Mouse (Mus musculus): ENCODE data around the gene Wdr66.

Gene Wdr66

DNA sequence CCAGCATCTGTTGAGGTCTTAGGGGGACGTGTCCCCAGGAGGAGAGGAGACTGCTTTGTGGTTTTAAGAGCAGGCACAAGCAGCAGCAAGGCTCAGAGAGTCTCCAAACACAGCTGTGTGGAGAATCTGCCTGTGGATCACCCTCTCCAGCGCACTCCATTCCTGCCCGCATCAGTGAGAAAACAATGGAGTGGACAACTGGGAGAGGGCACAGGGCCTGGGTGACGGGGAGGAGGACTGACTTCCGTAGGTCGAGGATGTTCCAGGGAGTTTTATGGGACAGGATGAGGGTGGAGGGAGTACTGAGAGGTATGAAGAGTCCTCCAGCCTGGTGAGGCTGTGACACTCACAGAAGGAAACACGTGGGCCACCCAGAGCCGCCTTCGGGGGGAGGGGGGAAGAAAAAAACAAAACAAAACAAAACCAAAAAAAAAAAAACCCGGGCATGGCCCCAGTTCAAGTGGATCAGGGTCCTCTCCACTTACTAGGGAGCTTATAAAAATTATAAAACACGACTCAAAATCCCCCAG, 62.0 kb downstream of the Wdr66 start:
- no peak for DNase-seq (ENCODE audit: low read depth)

DNA sequence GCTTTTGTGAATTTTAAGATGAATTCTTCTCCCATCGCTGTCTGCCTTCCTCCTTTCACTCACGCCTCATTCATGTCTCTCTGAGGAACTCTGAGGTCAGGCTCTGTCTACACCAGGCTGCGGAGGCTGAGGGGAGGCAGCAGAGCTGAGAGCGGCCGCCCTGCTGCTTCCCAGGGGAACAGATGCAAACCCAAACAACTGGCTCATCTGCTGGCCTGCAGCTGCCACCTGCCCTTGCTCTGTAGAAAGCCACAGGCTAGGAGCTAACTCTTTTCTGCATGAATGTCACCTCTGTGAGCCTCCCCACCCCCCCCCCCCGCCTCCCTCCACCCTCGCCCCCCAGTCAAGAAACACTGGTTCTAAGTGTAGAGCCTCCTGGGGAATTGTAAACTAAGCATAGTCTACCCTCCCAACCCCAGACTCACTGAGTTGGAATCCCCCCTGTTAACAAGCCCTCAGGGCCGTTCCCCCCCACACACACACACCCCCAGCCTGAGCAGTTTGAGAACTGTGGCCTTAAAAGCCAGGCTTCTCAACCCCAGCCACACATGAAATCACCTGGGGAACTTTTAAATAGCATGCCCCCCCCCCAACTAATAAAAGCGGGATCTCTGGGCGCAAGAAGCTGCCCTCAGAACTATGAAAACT, 63.4 kb downstream of the Wdr66 start:
- DNase-seq (ENCODE audit: low read depth), result no peak

DNA sequence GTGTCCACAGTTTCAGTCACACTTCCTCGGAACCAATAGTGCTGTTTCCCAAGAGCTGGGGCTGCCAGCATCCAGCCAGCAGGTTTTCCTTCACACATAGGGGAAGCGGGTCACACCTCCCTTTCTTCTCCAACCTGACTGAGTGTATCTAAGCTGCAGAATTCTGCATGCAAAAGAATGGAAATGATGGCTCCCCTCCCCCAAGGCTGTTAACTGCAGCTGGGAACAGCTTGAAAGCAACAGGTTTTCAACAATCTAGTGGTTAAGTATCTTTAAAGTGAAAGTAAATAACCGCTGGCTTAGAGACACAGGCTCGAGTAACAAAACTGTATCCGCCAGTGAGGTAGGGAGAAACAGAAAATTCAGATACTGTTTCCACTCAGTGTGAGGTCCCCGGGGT, 66.1 kb downstream of the Wdr66 start:
- DNase-seq (ENCODE audit: low read depth), result no peak

DNA sequence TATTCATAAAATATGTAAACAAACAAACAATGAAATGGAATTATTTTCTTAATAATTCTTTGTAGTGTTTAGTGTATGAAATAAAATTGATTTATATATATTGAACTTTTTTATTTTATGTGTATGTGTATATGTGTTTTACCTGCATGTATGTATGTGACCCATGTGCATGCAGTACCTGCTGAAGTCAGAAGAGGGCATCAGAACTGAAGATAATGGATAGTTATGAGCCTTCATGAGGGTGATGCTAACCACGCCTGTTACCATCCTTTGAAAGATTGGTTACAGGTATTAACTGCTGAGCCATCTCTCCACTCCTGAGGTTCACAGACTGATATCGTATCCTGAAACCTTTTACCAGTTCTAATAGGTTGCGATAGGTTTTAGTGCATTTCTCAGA, 68.2 kb downstream of the Wdr66 start:
- no peak for DNase-seq (ENCODE audit: low read depth)

DNA sequence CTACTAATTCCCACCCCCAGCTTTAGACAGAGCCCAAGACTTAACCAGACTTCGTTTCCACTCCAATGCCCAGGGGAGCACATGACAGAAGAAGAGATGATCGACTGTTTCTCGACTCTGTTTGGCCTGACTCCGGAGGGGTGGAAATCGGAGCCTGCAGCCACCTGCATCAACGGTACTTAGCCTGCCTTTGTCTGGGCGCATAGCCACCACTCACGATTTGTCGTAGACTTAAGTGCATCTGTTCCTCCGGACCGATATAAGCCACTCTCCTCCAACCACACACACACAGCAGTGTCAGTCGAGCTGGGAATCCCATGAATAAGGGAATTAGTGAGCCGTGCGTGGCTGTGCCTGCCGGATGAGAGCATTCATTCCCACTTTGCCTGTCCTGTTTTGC, 72.3 kb downstream of the Wdr66 start:
- DNase-seq (ENCODE audit: low read depth), result no peak

DNA sequence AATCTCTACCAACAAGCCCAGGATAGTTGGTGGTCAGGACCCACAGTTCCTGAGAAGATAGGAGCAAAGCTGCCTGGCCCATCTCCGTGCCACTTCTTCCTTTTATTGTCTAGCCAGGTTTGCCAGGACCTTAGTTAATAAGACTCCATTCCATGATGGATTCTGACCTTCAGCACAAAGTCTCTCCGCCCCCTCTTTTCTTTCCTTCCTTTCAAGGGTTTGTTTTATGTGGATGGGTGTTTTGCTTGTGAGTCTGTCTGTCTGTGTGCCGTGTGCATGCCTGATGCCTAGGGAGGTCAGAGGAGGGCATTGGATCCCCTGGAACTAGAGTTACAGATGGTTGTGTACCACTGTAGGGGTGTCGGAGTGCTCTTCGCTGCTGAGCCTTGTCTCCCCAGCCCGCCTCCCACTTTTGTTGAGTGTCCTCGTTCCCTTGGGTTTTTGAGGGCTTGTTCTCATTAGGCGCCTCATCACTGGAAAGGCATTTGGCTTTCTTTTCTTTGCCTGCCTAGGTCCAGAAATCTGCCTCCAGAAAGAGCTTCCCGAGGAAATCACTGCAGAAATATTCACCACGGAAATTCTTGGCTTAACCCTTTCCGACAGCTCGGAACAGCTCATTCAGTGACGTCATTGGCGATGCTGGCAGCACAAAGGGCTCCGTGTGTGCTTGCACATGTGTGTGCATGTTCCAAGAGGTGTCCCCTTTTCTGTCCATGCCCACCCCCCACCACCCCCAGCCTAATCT, 74.3 kb downstream of the Wdr66 start:
- DNase-seq (ENCODE audit: low read depth), result no peak

DNA sequence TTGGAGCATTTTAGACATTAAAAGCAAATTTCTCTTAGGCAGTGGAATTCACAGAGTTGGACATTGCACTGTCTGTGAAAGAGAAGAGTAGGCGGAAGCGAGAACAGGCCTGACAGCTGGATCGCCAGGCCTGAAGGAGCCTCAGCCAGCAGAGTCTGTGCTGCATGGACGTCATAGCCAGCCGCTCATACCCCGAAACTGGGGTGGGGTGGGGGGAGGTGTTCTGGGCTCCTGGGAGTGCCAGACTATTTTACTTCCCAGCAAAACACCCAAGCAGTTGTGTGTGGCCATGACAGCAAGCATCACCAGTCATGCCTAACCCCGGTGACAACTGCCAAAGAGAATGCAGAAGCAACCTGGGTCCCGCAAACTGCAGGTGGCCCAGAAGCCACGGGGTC, 74.8 kb downstream of the Wdr66 start:
- no peak for DNase-seq (ENCODE audit: low read depth)

DNA sequence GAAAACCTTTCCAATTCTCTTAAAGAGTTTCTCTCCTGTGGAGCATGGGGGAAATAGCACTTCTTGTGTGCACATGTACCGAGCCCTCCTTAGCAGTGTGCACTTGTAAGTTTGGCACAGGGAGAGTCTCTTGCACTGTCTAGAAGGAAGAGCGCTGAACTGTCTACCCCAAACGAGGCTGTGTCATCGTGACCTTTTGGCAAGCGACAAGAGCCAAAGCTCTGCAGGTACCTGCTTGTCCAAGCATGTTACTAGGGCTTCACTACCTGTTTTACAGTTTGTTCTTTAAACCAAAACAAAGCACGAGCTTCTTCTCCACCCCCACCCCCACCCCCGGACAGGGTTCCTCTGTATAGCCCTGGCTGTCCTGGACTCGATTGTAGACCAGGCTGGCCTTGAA, 75.8 kb downstream of the Wdr66 start:
- no peak for DNase-seq (ENCODE audit: low read depth)

DNA sequence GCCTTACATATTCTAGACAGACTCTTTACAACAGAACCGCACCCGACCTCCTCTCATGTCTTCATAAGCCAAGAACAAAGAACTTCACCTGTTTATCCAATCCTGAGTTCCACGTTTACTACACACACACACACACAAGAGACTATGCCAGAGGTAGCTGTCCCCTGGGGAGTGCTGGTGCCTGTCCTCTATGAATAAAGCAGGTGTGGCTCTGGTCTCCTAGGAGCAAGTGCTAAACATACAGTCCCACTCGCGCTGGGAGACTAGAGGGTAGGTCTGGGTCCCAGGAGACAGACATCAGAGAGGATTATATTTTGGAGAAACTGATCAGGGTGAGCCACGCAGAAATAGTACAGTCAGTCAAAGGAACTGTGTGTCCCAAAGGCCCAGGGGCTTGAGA, 81.7 kb downstream of the Wdr66 start:
- no peak for DNase-seq (ENCODE audit: low read depth)

DNA sequence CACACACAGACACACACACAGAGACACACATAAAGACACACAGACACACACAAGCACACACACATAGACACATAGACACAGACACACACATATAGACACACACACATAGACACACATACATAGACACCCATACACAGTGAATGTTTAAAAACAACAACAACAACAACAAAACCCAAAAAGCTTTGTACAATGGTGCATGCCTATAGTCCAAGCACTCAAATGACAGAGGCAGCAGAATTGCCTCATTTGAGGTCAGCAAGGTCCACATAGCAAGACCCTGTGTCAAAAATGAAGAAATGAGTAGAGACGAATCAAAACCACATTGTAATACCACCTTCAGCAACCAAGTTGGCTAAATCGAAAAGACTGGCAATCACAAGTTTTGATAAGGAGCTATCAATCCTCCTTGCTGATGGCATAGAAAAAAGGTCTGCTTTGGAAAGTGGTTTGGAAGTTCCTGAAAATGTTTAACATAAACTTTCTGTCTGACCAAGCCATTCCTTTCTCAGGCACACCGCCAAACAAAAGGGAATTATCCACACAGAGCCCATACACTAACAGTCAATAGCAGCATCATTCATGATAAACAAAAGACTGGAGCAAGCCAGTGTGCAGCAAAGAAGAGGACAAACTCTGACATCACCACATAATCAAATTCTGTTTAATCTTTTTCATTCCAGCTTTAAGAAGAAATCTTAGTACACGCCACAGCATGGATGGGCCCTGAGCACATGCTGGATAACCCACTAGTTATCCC, 84.5 kb downstream of the Wdr66 start:
- no peak for DNase-seq (ENCODE audit: low read depth)

DNA sequence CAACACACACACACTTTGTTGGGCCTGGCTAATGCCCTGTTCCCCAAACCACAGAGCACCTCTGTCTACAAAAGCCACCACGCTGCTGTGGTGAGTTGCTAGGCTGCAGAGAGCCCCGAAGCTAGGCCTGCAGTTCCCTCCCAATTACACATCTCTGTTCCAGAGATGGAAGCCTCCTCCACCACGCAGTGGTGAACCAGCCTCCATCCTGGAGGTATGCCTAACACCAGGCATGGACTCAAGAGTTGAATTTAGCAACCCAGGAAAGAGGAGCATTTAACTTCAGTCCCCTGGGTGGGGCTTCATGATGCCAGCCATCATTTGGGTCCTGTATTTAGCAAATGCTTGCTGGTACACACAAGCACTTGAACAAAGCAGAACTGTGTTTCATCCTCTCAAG, 86.6 kb downstream of the Wdr66 start:
- no peak for DNase-seq (ENCODE audit: low read depth)

DNA sequence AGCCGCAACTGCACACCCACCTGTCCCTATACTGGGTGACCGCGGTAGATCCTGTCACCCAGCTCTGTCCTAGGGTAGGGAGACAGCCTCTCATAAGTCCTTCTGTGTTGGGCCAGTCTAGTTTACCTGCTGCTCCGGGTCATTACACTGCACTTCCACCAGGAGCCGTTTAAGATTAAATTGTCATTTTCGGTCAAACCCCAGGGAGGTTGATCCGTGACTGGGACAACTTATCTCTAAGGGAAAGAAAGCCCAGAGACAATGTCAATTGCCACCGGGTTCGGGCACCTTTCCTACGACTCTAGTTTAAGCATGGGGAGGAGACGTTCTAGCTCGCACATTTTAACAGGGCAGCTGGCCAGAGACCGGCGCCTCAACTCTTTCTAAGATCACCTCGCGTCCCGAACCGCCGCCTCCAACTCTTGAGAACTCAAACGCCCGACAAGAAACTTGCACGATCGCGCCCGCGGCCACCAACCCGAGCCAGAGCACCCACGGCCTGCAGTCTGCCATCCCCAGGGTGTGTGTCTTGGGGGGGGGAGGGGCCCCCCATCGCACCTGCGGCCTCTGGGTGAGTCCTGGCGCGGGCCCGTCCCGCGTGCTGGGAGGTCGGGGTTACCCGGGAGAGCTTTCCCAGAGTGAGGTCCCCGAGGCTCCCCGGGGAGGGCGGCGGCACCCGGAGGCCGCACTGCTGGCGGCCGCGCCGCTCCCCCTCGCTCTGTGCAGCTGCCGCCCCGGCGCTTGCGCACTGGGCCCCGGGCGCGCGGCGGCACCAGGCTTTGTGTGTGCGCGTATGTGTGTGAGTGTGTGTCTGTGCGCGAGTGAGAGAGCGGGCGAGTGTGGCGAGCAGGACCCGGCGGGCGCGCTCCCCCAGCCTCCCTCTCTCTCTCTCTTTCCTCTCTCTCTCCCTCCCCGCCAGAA, 92.1 kb downstream of the Wdr66 start, which contains the start of gene Bcl7a:
TSS of gene Bcl7a (plus strand) at position 128 of the 921 bp plus-strand sequence.
- peak; percentile 81 for DNase-seq (ENCODE audit: low read depth)

DNA sequence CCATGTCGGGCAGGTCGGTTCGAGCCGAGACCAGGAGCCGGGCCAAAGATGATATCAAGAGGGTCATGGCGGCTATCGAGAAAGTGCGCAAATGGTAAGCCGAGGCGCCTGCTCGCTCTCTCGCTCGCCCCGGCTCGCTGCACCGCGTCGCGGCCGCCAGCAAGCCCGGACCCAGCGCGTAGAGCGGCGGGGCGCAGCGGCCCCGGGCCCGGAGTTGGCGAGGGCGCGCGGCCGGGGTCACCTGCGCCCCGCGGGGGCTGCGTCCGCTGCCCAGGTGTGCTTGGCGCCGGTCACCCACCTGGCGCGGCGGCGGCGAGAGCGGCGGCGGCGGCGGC, 92.7 kb downstream of the Wdr66 start:
- DNase-seq (ENCODE audit: low read depth), result no peak

DNA sequence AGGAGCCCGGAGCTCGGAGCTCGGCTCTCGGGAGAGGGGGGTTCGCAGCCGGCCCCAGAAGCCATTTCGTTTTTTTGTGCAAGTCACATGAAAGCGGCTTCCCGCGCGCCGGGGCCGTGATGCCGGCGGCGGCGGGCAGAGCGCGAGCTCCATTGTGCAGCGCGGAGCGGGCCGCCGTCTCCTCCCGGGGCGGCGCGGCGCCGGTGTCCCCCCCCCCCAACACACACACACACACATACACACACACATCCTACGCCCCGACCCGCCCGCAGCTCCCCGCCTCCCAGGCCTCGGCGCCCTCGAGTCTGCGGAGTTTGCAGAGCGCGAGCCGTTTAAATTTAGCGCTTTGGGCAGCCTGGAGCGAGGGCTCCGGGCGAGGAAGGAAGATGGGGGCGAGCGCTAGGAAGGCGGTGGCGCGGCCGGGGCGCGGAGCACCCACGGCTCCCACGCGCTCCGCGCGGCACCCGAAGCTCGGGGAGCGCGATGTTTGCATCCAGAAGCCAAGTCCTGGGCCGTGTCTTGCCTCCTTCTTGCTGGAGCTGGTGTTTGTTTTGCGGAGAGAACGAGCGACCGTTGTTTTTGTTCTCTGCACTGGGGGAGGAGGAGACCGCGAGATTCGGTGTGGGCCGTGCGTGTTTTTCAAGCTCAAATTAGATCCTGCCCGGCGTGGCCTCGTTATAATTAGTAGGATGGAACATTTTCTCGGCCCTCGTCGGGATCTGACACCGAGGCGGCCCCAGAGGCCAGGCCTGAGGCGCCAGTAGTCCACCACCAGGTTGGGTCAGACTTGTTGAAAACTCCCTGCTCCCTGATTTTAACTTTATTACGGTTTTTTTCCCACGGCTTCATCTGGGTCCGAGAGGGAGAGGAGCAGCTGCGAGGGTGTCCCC, 93.3 kb downstream of the Wdr66 start:
- no peak for DNase-seq (ENCODE audit: low read depth)

DNA sequence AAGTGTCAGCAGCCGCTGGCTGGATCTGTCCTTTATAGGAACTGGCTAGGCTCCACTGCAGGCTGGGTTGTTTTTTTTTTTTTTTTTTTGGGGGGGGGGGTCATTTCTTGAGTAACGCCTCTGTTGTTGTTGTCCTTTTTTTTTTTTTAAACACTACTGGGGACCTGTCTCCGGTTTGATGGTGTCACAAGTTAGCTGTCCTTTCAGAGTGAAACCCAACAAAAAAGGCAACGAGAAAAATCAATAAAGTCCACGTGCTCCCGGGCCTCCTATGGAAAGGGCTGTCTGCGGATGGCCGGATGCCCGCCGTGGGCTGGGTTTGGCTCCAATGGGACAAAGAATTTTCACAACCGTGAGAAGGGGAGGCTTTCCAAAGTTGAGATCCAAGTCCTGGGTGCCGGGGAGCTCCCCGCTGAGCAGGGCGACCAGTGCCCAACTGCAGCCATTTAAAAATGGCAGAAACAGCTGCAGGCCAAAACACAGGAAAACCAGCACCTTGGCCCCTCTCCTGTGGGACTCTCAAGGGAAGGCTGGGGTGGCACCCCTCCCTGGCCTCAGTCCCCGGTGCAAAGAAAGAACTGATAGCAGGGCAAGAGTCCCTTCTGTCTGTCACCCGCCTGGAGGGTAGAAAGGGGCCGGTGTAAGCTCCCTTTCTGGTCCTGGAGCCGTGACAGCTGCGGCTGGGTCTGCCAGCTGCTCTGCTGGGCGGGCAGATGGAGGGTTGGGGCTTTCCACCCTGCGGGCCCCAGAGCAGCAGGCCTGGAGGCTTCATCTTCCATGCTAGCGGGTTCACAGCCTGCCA, 94.2 kb downstream of the Wdr66 start:
- no peak for DNase-seq (ENCODE audit: low read depth)

DNA sequence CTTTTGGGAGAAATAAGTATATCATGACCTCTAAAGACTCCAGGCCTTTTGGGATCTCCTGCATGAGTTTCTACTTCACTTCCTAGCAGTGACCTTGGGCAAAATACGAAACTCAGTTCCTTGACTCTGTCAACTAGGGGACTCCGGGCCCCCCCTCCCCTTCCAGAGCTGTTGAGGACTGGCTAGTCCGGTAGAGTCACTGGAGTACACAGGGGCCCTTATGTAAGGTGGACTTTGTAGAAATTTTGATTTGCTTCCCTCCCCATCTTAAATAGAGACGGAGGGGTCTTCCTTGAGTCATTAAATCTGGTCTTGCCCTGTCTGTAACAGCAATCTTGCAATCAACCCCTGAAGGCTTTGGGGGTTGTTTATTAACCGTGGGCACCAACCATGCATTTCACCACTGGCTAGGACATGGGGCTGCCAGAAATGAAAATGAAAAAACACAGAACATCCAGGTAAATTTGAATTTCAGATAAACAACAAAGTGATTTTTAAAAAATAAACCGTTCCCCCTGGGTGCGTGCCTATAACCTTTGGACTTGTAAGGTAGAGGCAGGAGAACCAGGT, 94.9 kb downstream of the Wdr66 start:
- DNase-seq (ENCODE audit: low read depth), result no peak

DNA sequence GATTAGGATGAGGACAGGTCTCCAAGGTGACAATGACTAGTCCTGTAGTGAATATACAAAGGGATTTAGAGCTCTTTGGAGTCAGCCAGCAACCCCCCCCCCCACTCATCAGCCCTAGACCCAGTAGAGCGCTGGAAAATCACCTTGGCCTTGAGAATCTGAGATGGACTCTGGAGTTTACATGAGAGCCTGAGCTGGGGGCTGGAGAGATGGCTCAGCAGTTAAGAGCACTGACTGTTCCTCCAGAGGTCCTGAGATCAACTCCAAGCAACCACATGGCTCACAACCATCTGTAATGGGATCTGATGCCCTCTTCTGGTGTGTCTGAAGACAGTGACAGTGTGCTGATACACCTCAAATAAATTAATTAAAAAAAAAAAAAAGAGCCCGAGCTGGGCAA, 96.1 kb downstream of the Wdr66 start:
- no peak for DNase-seq (ENCODE audit: low read depth)

DNA sequence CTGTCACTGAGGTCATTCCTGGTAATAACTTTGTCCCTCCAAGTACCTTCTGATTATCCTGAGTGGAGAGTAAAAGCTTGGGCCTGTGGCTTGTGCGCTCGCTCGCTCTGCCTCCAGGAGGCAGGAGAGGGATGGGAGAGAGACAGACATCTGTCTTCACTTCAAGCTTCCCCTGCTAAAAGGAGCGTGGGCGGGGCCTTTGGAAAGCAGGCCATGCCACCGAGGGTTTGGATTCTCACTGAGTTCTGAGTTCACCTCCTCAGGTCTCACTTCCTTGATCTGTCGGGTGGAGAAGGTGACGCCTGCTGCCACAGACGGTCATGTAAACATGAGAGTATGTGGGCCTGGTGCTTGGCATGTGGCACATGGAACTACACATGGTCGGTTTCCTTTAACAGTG, 98.5 kb downstream of the Wdr66 start:
- no peak for DNase-seq (ENCODE audit: low read depth)

DNA sequence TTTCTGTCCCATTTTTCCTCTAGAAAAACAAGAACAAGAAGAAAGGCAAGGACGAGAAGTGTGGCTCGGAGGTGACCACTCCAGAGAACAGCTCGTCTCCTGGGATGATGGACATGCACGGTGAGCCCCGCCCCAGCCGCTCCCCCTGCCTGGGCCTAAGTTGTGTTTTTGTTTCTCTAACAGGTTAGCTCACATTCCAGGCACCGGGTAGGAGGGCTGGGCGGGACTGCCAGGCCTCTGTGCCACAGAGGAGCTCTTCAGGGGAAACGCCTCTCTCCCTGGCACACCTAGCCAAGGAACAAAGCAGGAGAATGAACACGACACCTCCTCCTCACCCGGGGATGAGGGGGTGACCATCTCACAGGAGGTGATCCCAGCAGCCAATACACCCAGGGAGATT, 104.0 kb downstream of the Wdr66 start:
- no peak for DNase-seq (ENCODE audit: low read depth)

DNA sequence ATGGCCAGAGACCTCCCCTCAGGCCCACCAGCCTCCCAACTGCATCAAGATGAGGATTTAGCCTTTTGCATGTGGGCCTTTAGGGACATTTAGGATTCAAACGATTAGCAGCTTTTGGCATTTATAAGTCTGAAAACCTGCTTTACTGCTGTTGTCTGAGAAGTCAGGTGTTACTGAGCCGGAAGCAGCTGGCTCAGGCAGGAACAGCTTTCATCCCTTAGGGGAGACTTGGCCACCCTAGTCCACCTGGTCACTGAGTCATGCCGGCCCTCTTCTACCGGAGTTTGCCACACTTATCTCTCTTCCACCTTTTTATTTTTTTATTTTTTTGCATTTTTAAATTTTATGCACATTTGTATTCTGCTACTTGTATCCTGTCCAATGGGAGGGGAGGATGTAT, 105.4 kb downstream of the Wdr66 start:
- no peak for DNase-seq (ENCODE audit: low read depth)

All from c-Kit-positive CD71-negative TER-119-negative erythroid progenitor cells, embryonic 14.5 days (primary cell).